Mouse (Mus musculus) liver, embryonic 14.5 days (tissue): ENCODE data around the gene Gipc2.

ENCODE experiments used
- CTCF ChIP-seq: IDR thresholded peaks from 2 replicates; pipeline ENCODE4 v1.5.1; 2016; ENCODE audit warnings: antibody characterized with exemption, low read depth, control low read depth
- EP300 ChIP-seq: IDR thresholded peaks from 2 replicates; pipeline ENCODE4 v1.6.1; 2016; ENCODE audit warnings: antibody characterized with exemption, low read depth

DNA sequence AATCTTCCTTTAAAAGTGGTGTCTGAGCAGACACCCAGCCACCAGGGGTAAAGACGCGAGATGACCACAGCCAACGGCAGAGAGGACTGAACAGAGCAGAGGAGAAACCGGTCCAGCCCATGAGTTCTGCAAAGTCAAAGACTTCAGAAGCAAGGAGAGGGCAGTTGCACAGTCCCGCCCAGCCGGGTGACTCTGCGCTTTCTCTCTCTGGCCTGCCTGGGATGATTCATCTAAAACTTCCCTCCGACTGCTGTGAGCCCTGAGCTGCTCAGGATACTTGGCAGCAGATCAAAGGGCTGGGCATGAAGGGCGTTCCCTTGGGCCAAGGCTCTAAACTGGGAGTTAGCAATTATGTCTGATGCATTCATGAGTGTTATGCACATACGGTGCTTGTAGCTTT is 51.2 kb downstream of the Gipc2 start:
- TF ChIP-seq CTCF (no peak), EP300 (peak; percentile 65)
